Comparison of ENCODE assay signal across 13 mouse cellular contexts in the genomic region with DNA sequence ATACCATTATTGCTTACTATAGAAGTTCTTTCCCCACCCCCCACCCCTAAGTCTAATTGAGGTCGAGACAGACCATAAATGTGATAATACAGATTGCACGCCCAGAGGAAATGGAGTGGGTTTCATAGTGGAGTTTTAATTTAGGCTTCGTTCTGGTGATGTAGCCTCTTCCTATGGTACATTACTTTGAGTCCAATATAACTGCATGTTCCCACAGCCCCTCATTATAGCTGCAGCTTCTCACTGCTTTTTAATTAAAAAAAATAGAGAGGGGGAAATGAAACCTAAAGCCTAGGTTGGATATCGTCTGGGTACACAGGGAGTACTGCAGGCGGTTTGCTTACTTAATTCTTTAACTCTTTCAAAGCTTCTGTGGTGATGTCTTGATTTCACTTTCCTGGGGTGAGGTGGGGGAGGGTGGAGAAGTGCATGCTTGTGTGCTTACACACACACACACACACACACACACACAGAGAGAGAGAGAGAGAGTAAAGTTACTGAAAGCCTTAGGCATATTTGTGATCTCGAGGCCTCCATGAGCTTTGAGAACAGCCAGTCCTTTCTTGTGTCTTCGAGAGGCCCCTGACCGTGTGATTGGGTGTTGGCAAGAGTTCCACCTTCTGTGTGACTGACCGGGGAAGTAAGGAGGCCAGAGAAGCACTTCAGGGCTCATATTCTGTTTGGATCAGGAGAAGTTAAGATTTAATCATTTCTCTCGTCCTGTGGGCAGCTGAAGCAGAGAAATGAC. TPM values are rescaled to one million over a fixed set of nuclear protein-coding genes. Genes with fewer than 3 reads are reported as not detected.
A peak's percentile ranks its signal among the peaks of the same experiment; 100 is the strongest.
DNase-seq lines count a peak whose midpoint lies in the region; ATAC-seq and TF ChIP-seq lines count a peak whose summit lies in the region.
"Had no signal": no experiment of that assay in that cellular context is flagged by ENCODE, and none has a peak within 500 bp of the region (broad histone marks: within the 10 kb centered on the region; RNA-seq: fewer than 3 reads in every experiment).

No protein-coding gene starts in this region.

- H3K4me3 ChIP-seq in heart, embryonic 10.5 days, result no peak overlapping the region
- no peak overlapping the region for H3K4me3 ChIP-seq in limb, embryonic 14.5 days (replicated peaks; ENCODE audit: low read length)
- H3K4me3 ChIP-seq in midbrain, embryonic 13.5 days (replicated peaks), result no peak overlapping the region

- TF ChIP-seq POLR2A in limb, embryonic 14.5 days (IDR thresholded peaks at IDR 0.05; ENCODE audit: borderline replicate concordance, extremely low read depth, insufficient read depth, insufficient read length), result no peak

- H3K27ac ChIP-seq in heart, embryonic 10.5 days, result peak overlapping the region; percentile 10; the same call in 1 of the 2 replicates
- H3K27ac ChIP-seq in limb, embryonic 14.5 days (replicated peaks; ENCODE audit: low read depth, low read length), result peak overlapping the region; percentile 62; the same call in 1 of the 2 replicates
- peak overlapping the region; percentile 75 for H3K27ac ChIP-seq in midbrain, embryonic 13.5 days
- H3K27ac ChIP-seq: macrophage had no signal

- no peak overlapping the region for H3K4me2 ChIP-seq in limb, embryonic 14.5 days (replicated peaks; ENCODE audit: low read depth, low read length, severe bottlenecking)
- H3K4me2 ChIP-seq in midbrain, embryonic 13.5 days (replicated peaks), result no peak overlapping the region

- peaks cover 16% of the 10 kb centered on the region for H3K4me1 ChIP-seq in heart, embryonic 10.5 days
- peaks cover 25% of the 10 kb centered on the region for H3K4me1 ChIP-seq in limb, embryonic 14.5 days (ENCODE audit: control insufficient read depth, insufficient read depth, low read length)
- peaks cover 60% of the 10 kb centered on the region for H3K4me1 ChIP-seq in midbrain, embryonic 13.5 days (replicated peaks)

- no peak overlapping the region; the same call in 1 of the 2 replicates for H3K9ac ChIP-seq in limb, embryonic 14.5 days (ENCODE audit: low read depth, low read length, severe bottlenecking)
- no peak overlapping the region for H3K9ac ChIP-seq in midbrain, embryonic 13.5 days (replicated peaks)

- peak; percentile 50; the same call in 1 of the 2 replicates for ATAC-seq in limb, embryonic 14.5 days (ENCODE audit: low FRiP score, low read depth)
- peak; percentile 34; the same call in 1 of the 2 replicates for ATAC-seq in midbrain, embryonic 13.5 days
- ATAC-seq: forebrain, embryonic 14.5 days had no signal

- no peak for DNase-seq in heart, embryonic 10.5 days (ENCODE audit: low spot score)
- DNase-seq in heart, postnatal 10 days, result no peak
- peak; percentile 45 for DNase-seq in brain, adult 2 months (ENCODE audit: low read depth, low spot score)
- peak; percentile 6 for DNase-seq in limb, embryonic 14.5 days (ENCODE audit: low spot score)
- no peak for DNase-seq in c-Kit-positive CD71-positive TER-119-positive erythroid progenitor cells, embryonic 14.5 days (ENCODE audit: low spot score)
- no peak for DNase-seq in thymus, postnatal 14 days
- no peak for DNase-seq in cerebellum, postnatal 14 days
- DNase-seq: cerebellum, adult 11 months; heart, postnatal 14 days; layer of hippocampus, adult 9-11 months had no signal

- 58% methylated on average over 10 of the region's 10 CpGs for WGBS in heart, embryonic 10.5 days
- WGBS in limb, embryonic 14.5 days, result 26% methylated on average over 10 of the region's 10 CpGs
- 22% methylated on average over 10 of the region's 10 CpGs for WGBS in midbrain, embryonic 13.5 days

- H3K9me3 ChIP-seq in heart, embryonic 10.5 days, result no peaks in the 10 kb centered on the region
- no peaks in the 10 kb centered on the region for H3K9me3 ChIP-seq in limb, embryonic 14.5 days (ENCODE audit: control insufficient read depth, low read length)
- H3K9me3 ChIP-seq in midbrain, embryonic 13.5 days, result no peaks in the 10 kb centered on the region

- intact Hi-C loops in heart, postnatal 10 days (cut with DNase I), result no loop called here

- no peaks in the 10 kb centered on the region for H3K27me3 ChIP-seq in heart, embryonic 10.5 days (ENCODE audit: insufficient read depth, poor library complexity, severe bottlenecking)
- no peaks in the 10 kb centered on the region for H3K27me3 ChIP-seq in limb, embryonic 14.5 days (ENCODE audit: control insufficient read depth, insufficient read depth, low read length)
- H3K27me3 ChIP-seq in midbrain, embryonic 13.5 days, result no peaks in the 10 kb centered on the region

- no peaks in the 10 kb centered on the region for H3K36me3 ChIP-seq in heart, embryonic 10.5 days
- no peaks in the 10 kb centered on the region for H3K36me3 ChIP-seq in limb, embryonic 14.5 days (ENCODE audit: control insufficient read depth, insufficient read depth, low read length)
- no peaks in the 10 kb centered on the region for H3K36me3 ChIP-seq in midbrain, embryonic 13.5 days

RNA-seq across cellular contexts. Expression of a gene that starts 31.7 kb away (rescaled TPM):
- polyA plus RNA-seq in heart, embryonic 10.5 days (2016; fragmentation: Nextera tagmentation; extraction: Ambion mirVana), result 42.5 and 59.1 TPM in 2 replicates
- total RNA-seq in heart, postnatal 10 days (2021), result 10 to 100 TPM; 14.0 to 14.7 TPM
- 38.8 and 40.3 TPM in 2 replicates for polyA plus RNA-seq in limb, embryonic 14.5 days (2012; rRNA removed)
- polyA plus RNA-seq in limb, embryonic 14.5 days (2014; fragmentation: Nextera tagmentation; extraction: Ambion mirVana), result 55.6 and 62.9 TPM in 2 replicates
- polyA plus RNA-seq in midbrain, embryonic 13.5 days (2015; fragmentation: Nextera tagmentation; extraction: Ambion mirVana), result 87.5 and 87.8 TPM in 2 replicates

Comparison
In these comparisons a context has a peak if more than half of its experiments do, and no peak if none do; other contexts are left out.
1. DNase-seq: peak in brain, adult 2 months (single experiment) and limb, embryonic 14.5 days (single experiment); none in heart, embryonic 10.5 days (single experiment), heart, postnatal 10 days (0 of 2), c-Kit-positive CD71-positive TER-119-positive erythroid progenitor cells, embryonic 14.5 days (single experiment), thymus, postnatal 14 days (single experiment) and cerebellum, postnatal 14 days (0 of 2).
2. H3K27ac ChIP-seq: peak in every context shown above with its lines; median percentile 75 in midbrain, embryonic 13.5 days; 62 in limb, embryonic 14.5 days; 10 in heart, embryonic 10.5 days.